Mouse (Mus musculus) splenic B cell, adult 2 months (primary cell): ENCODE measurements at regions not wholly inside any gene's neighbourhood (a gene's known extent, or its start where the extent isn't known, plus 50 kb on each side); places are given as distances from the start of the nearest gene placed in this dataset.

Experiments
- DNase-seq: peaks from one replicate; pipeline ENCODE4 v3.0.0-alpha.2; 2011; ENCODE audit warnings: low read depth, low spot score
- H3K27me3 ChIP-seq: 2 replicates; pipeline ENCODE4 v1.6.1; 2012; ENCODE audit warnings: mild to moderate bottlenecking, low read length, moderate library complexity, mixed read lengths; ENCODE audit not compliant: control insufficient read depth, poor library complexity, insufficient read depth, severe bottlenecking
- H3K36me3 ChIP-seq: 2 replicates; pipeline ENCODE4 v1.6.1; 2012; ENCODE audit warnings: mild to moderate bottlenecking, low read length, moderate library complexity, mixed read lengths; ENCODE audit not compliant: control insufficient read depth, poor library complexity, insufficient read depth, severe bottlenecking

- no peak for DNase-seq
- H3K27me3 ChIP-seq: no peaks in the 10 kb centered on the region
- H3K36me3 ChIP-seq: no peaks in the 10 kb centered on the region
Observed at GRCm38 (mm10) chr13:119179157-119179920, 249.1 kb upstream of the Paip1 start.

- DNase-seq: no peak
- H3K36me3 ChIP-seq: no peaks in the 10 kb centered on the region
- H3K27me3 ChIP-seq: no peaks in the 10 kb centered on the region
Observed at GRCm38 (mm10) chr13:119184322-119184877, 244.0 kb upstream of the Paip1 start.

GRCm38 (mm10) chr13:119185567-119186143 lies 242.7 kb upstream of the Paip1 start:
- no peak for DNase-seq
- no peaks in the 10 kb centered on the region for H3K27me3 ChIP-seq
- no peaks in the 10 kb centered on the region for H3K36me3 ChIP-seq

GRCm38 (mm10) chr13:119231556-119231955 lies 196.8 kb upstream of the Paip1 start:
- Histone ChIP-seq H3K36me3 (no peaks in the 10 kb centered on the region), H3K27me3 (no peaks in the 10 kb centered on the region)
- no peak for DNase-seq

- H3K27me3 ChIP-seq: no peaks in the 10 kb centered on the region
- no peaks in the 10 kb centered on the region for H3K36me3 ChIP-seq
- DNase-seq: no peak
Observed at GRCm38 (mm10) chr13:119232100-119233029, 196.0 kb upstream of the Paip1 start.

GRCm38 (mm10) chr13:119233030-119233385 lies 195.4 kb upstream of the Paip1 start:
- Histone ChIP-seq H3K36me3 (no peaks in the 10 kb centered on the region), H3K27me3 (no peaks in the 10 kb centered on the region)
- DNase-seq: no peak

- Histone ChIP-seq H3K27me3 (no peaks in the 10 kb centered on the region), H3K36me3 (no peaks in the 10 kb centered on the region)
- DNase-seq: no peak
Observed at GRCm38 (mm10) chr13:119233869-119234268, 194.5 kb upstream of the Paip1 start.

- no peaks in the 10 kb centered on the region for H3K27me3 ChIP-seq
- DNase-seq: no peak
- no peaks in the 10 kb centered on the region for H3K36me3 ChIP-seq
Observed at GRCm38 (mm10) chr13:119242358-119242757, 186.0 kb upstream of the Paip1 start.

- Histone ChIP-seq H3K27me3 (no peaks in the 10 kb centered on the region), H3K36me3 (no peaks in the 10 kb centered on the region)
- no peak for DNase-seq
Observed at GRCm38 (mm10) chr13:119247101-119247500, 181.3 kb upstream of the Paip1 start.

GRCm38 (mm10) chr13:119252006-119252405 lies 176.4 kb upstream of the Paip1 start:
- H3K36me3 ChIP-seq: no peaks in the 10 kb centered on the region
- no peaks in the 10 kb centered on the region for H3K27me3 ChIP-seq
- no peak for DNase-seq

- H3K27me3 ChIP-seq: no peaks in the 10 kb centered on the region
- no peaks in the 10 kb centered on the region for H3K36me3 ChIP-seq
- no peak for DNase-seq
Observed at GRCm38 (mm10) chr13:119256350-119256749, 172.1 kb upstream of the Paip1 start.

GRCm38 (mm10) chr13:119258515-119258914 lies 169.9 kb upstream of the Paip1 start:
- Histone ChIP-seq H3K36me3 (no peaks in the 10 kb centered on the region), H3K27me3 (no peaks in the 10 kb centered on the region)
- no peak for DNase-seq

- DNase-seq: no peak
- H3K27me3 ChIP-seq: no peaks in the 10 kb centered on the region
- no peaks in the 10 kb centered on the region for H3K36me3 ChIP-seq
Observed at GRCm38 (mm10) chr13:119263561-119263960, 164.8 kb upstream of the Paip1 start.

GRCm38 (mm10) chr13:119267608-119268300 lies 160.6 kb upstream of the Paip1 start:
- DNase-seq: no peak
- H3K27me3 ChIP-seq: no peaks in the 10 kb centered on the region

More at GRCm38 (mm10) chr13:119267608-119268300, 160.6 kb upstream of the Paip1 start:
- H3K36me3 ChIP-seq: no peaks in the 10 kb centered on the region
